Mouse (Mus musculus): ENCODE data around the gene Irgq. TPM values are rescaled to one million over a fixed set of nuclear protein-coding genes. Genes with fewer than 3 reads are reported as not detected.

Irgq gene
- total RNA-seq (2012; rRNA removed), result 3.6 and 4.7 TPM in 2 replicates
- 1 to 10 TPM in 1 of 2 experiments, not detected in 1; 5.8 TPM for polyA plus RNA-seq (2012; ENCODE audit: insufficient read depth in 1 of 2, insufficient read length in 2 of 2, low read depth in 1 of 2, low replicate concordance in 2 of 2, missing spikeins in 1 of 2)

DNA sequence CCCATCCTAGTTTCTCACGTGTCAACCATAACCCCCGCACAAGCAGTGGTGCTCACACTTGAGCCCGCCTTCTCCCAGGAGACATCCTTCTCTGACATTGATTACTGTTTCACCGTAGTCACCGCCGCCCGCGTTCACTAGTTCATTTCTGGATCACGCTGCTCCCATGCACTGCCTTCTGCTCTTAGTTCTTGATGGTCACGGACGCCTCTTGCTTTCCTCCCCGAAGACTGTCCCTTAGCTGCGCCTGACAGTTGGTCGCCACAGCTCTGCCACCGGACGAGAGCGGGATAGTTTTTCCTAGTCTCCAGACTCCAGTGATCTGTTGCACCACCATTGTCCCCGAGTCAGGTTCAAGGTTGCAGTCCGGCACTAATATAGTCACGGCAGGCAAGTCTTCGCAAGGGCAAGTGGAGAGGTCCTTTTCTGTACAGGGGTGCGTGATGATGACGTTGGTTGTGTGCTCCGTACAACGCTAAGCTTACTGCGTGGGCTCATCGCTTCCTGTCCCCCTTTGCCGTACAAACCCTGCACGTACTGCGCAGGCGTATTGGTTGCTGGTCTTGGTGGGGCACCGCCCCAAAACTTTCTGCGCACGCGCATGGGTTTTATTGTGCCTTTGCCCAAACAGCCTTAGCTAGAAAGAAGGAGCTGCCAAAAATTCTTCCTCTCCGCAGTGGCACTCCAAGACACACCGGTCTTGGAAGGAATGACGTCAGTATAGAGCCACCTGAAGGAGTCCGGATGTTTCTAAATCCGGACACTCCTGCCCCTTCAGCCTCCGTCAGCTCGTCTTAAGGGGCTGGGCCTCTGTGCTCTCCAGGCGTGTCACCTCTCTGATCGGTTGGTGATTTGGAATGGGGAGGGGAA, at the start of gene Irgq:
Gene Irgq (plus strand): TSS at position 628 of the 870 bp plus-strand sequence.
- H3K4me1 ChIP-seq (ENCODE audit: control insufficient read depth in 1 of 2, insufficient read depth in 2 of 2, low read length in 2 of 2), result peaks cover 2 to 26% of the 10 kb centered on the region in 2 experiments
- peaks cover 4% of the 10 kb centered on the region; the same call in 1 of the 2 replicates for H3K79me2 ChIP-seq (ENCODE audit: control insufficient read depth, insufficient read depth, low read length, poor library complexity)
- peaks cover 0 to 14% of the 10 kb centered on the region in 2 experiments; a peak in 2 of 4 replicates for H3K36me3 ChIP-seq (ENCODE audit: control insufficient read depth in 1 of 2, insufficient read depth in 2 of 2, low read length in 2 of 2)
- H3K27ac ChIP-seq (ENCODE audit: control insufficient read depth, low read depth, low read length), result peak within 1 kb of the TSS; percentile 85
- peak; percentile 96 for TF ChIP-seq MXI1 (IDR thresholded peaks at IDR 0.05; ENCODE audit: low read depth, low read length)
- peak; percentile 48; the same call in 1 of the 2 replicates for TF ChIP-seq JUND (IDR thresholded peaks at IDR 0.05; ENCODE audit: low read depth, low read length)
- TF ChIP-seq CTCF (IDR thresholded peaks at IDR 0.05 in 2 of 3, conservative IDR thresholded peaks at IDR 0.05 in 1 of 3; ENCODE audit: control insufficient read depth in 1 of 3, insufficient read depth in 1 of 3, low read depth in 2 of 3, low read length in 3 of 3, poor library complexity in 1 of 3, severe bottlenecking in 1 of 3), result no peak; a peak in 1 of 6 replicates
- no peak for TF ChIP-seq CHD1 (IDR thresholded peaks at IDR 0.05; ENCODE audit: low read depth, low read length)
- TF ChIP-seq E2F4 (IDR thresholded peaks at IDR 0.05; ENCODE audit: borderline replicate concordance, low read depth, low read length), result 0 out of 2 replicates have a peak, but pooled peaks have one; percentile 24
- TF ChIP-seq POLR2A (IDR thresholded peaks at IDR 0.05; ENCODE audit: control insufficient read depth in 1 of 2, insufficient read depth in 1 of 2, low read depth in 1 of 2, low read length in 2 of 2, poor library complexity in 1 of 2), result peak; percentile 37 to 62; a peak in 2 of 4 replicates
- TF ChIP-seq KAT2A (conservative IDR thresholded peaks at IDR 0.05; ENCODE audit: low read depth, low read length), result peak; percentile 94
- TF ChIP-seq EP300 (IDR thresholded peaks at IDR 0.05; ENCODE audit: low read depth in 1 of 2, low read length in 2 of 2), result 0 out of 4 replicates have a peak, but pooled peaks of 1 of the 2 experiments have one; percentile 22
- TF ChIP-seq MYB (IDR thresholded peaks at IDR 0.05; ENCODE audit: low read depth, low read length), result no peak
- peak; percentile 91 for TF ChIP-seq ELF1 (IDR thresholded peaks at IDR 0.05; ENCODE audit: low read depth, low read length)
- peak; percentile 69; the same call in 1 of the 2 replicates for TF ChIP-seq TBP (IDR thresholded peaks at IDR 0.05; ENCODE audit: low read depth, low read length)
- TF ChIP-seq RAD21 (IDR thresholded peaks at IDR 0.05; ENCODE audit: low read depth, low read length), result no peak
- peak; percentile 34 for TF ChIP-seq USF1 (IDR thresholded peaks at IDR 0.05; ENCODE audit: low read depth, low read length)
- TF ChIP-seq NRF1 (IDR thresholded peaks at IDR 0.05; ENCODE audit: insufficient read depth, low read depth, low read length, poor library complexity, severe bottlenecking), result peak; percentile 93
- TF ChIP-seq POLR2AphosphoS5 (IDR thresholded peaks at IDR 0.05; ENCODE audit: borderline replicate concordance, low read depth, low read length), result no peak
- peak; percentile 68; the same call in 1 of the 2 replicates for TF ChIP-seq POLR2AphosphoS2 (IDR thresholded peaks at IDR 0.05; ENCODE audit: low read length)
- peak; percentile 100 for TF ChIP-seq HCFC1 (IDR thresholded peaks at IDR 0.05; ENCODE audit: low read depth, low read length)
- TF ChIP-seq BHLHE40 (IDR thresholded peaks at IDR 0.05; ENCODE audit: borderline replicate concordance, low read depth, low read length), result peak; percentile 29; the same call in 1 of the 2 replicates
- TF ChIP-seq ETS1 (IDR thresholded peaks at IDR 0.05; ENCODE audit: low read depth, low read length), result peak; percentile 55; the same call in 1 of the 2 replicates
- TF ChIP-seq NELFE (IDR thresholded peaks at IDR 0.05; ENCODE audit: low read depth, low read length), result peak; percentile 65
- peak; percentile 99 for TF ChIP-seq SIN3A (IDR thresholded peaks at IDR 0.05; ENCODE audit: low read length)
- TF ChIP-seq ZMIZ1 (IDR thresholded peaks at IDR 0.05; ENCODE audit: low read depth, low read length), result no peak
- peak; percentile 55; the same call in 1 of the 2 replicates for TF ChIP-seq MAZ (IDR thresholded peaks at IDR 0.05; ENCODE audit: low read depth, low read length)
- peak; percentile 52; the same call in 1 of the 2 replicates for TF ChIP-seq TCF12 (IDR thresholded peaks at IDR 0.05; ENCODE audit: low read depth, low read length)
- peak; percentile 77 for TF ChIP-seq MYC (IDR thresholded peaks at IDR 0.05; ENCODE audit: low read depth, low read length)
- no peak for TF ChIP-seq MEF2A (IDR thresholded peaks at IDR 0.05; ENCODE audit: extremely low read depth, insufficient replicate concordance, low read depth, low read length, poor library complexity, severe bottlenecking)
- peak; percentile 99 for TF ChIP-seq MAX (IDR thresholded peaks at IDR 0.05; ENCODE audit: low read length)
- TF ChIP-seq RCOR1 (IDR thresholded peaks at IDR 0.05; ENCODE audit: low read depth, low read length), result peak; percentile 24; the same call in 1 of the 2 replicates
- TF ChIP-seq USF2 (IDR thresholded peaks at IDR 0.05; ENCODE audit: borderline replicate concordance in 1 of 2, insufficient read depth in 1 of 2, low read depth in 1 of 2, low read length in 2 of 2), result no peak
- TF ChIP-seq SMC3 (IDR thresholded peaks at IDR 0.05; ENCODE audit: low read depth, low read length), result no peak
- peak within 1 kb of the TSS; percentile 78 to 86 for H3K4me3 ChIP-seq (ENCODE audit: control insufficient read depth in 1 of 2, insufficient read depth in 1 of 2, low read depth in 2 of 2, low read length in 2 of 2)
- DNase-seq (ENCODE audit: low read depth, low spot score), result peak; percentile 100
- H3K27me3 ChIP-seq (ENCODE audit: control insufficient read depth in 1 of 2, insufficient read depth in 2 of 2, low read length in 2 of 2), result peaks cover 0 to 2% of the 10 kb centered on the region in 2 experiments; a peak in 1 of 4 replicates
- H3K9ac ChIP-seq (ENCODE audit: control insufficient read depth, low read depth, low read length, poor library complexity, severe bottlenecking), result peak within 1 kb of the TSS; percentile 80
- H3K9me3 ChIP-seq (replicated peaks; ENCODE audit: insufficient read depth, low read length), result no peaks in the 10 kb centered on the region

All from MEL (cell line).